Comparison of ENCODE assay signal across 9 mouse cellular contexts in the genomic region with DNA sequence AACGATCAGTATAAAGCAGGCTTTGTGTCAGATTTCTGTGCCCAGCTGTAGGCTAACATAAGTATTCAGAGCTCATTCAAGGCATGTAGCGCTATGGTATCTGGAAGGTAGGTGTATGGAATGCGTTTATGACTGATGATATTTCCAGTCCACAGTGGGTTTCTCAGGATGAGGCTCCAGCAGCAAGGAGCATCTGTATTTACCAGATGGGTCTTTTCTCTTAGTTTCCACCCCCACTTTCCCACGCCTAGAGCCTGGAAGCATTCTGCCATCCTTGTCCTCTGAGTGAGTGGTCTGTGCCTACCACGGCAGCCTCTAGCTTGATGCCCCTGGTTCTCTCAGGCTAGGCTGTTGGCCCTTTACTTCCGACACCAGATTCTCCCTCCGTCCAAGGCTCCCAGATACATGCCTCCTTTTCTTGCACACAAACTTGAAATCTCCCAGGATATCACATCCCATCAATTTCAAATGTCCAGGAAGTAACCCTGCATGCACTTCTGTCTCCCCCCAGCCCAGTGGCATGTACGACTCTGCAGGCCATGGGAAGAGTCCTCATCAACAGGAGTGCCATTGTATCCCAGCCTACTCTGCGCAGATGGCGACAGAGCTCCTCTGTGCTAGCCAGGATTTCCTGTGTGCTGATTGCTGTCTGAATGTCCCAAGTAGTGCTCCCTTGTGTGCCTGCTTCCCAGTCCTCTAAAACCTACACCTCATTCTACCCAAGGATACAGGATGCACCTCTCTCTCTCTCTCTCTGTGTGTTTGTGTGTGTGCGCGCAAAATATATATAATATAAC. TPM values are rescaled to one million over a fixed set of nuclear protein-coding genes. Genes with fewer than 3 reads are reported as not detected.
DNase-seq lines count a peak whose midpoint lies in the region; ATAC-seq lines count a peak whose summit lies in the region.
"Had no signal": no experiment of that assay in that cellular context is flagged by ENCODE, and none has a peak within 500 bp of the region (broad histone marks: within the 10 kb centered on the region; RNA-seq: fewer than 3 reads in every experiment).

No protein-coding gene starts in this region.

- peaks cover 53% of the 10 kb centered on the region for H3K4me1 ChIP-seq in heart, embryonic 11.5 days (ENCODE audit: control insufficient read depth, insufficient read depth, low read length)
- H3K4me1 ChIP-seq in hindbrain, embryonic 12.5 days, result peaks cover 62% of the 10 kb centered on the region
- peaks cover 72% of the 10 kb centered on the region for H3K4me1 ChIP-seq in neural tube, embryonic 12.5 days

- H3K27me3 ChIP-seq in heart, embryonic 11.5 days (ENCODE audit: control insufficient read depth, insufficient read depth, low read length), result no peaks in the 10 kb centered on the region
- no peaks in the 10 kb centered on the region for H3K27me3 ChIP-seq in hindbrain, embryonic 12.5 days
- H3K27me3 ChIP-seq in neural tube, embryonic 12.5 days (replicated peaks), result no peaks in the 10 kb centered on the region

- H3K4me2 ChIP-seq in heart, embryonic 11.5 days, result 0 out of 2 replicates have a peak overlapping the region, but pooled peaks have one; percentile 8
- no peak overlapping the region for H3K4me2 ChIP-seq in hindbrain, embryonic 12.5 days (replicated peaks)
- H3K4me2 ChIP-seq in neural tube, embryonic 12.5 days (replicated peaks), result 0 out of 2 replicates have a peak overlapping the region, but pooled peaks have one; percentile 3

- no peak overlapping the region for H3K9ac ChIP-seq in heart, embryonic 11.5 days (ENCODE audit: low read depth, low read length)
- no peak overlapping the region for H3K9ac ChIP-seq in hindbrain, embryonic 12.5 days
- H3K9ac ChIP-seq in neural tube, embryonic 12.5 days, result no peak overlapping the region

- DNase-seq in heart, postnatal 10 days, result no peak
- peak; percentile 47 for DNase-seq in lung, postnatal 36 days
- no peak for DNase-seq in lung, postnatal 10 days
- DNase-seq in frontal cortex, postnatal 25 days (ENCODE audit: low spot score in 2 of 2), result no peak
- DNase-seq in cerebellum, postnatal 14 days, result no peak
- DNase-seq: cerebellum, adult 11-12 months had no signal

- no peak for ATAC-seq in heart, embryonic 11.5 days (replicated peaks; ENCODE audit: insufficient number of reproducible peaks, low FRiP score, low TSS enrichment)
- ATAC-seq in hindbrain, embryonic 12.5 days (ENCODE audit: low FRiP score), result no peak
- ATAC-seq in neural tube, embryonic 12.5 days (ENCODE audit: low FRiP score, low read depth), result no peak

- no peak overlapping the region for H3K4me3 ChIP-seq in heart, embryonic 11.5 days (ENCODE audit: low read depth, low read length)
- no peak overlapping the region for H3K4me3 ChIP-seq in hindbrain, embryonic 12.5 days
- H3K4me3 ChIP-seq in neural tube, embryonic 12.5 days, result no peak overlapping the region

- H3K27ac ChIP-seq in heart, embryonic 11.5 days (ENCODE audit: low read depth, low read length), result peak overlapping the region; percentile 50; the same call in 1 of the 2 replicates
- peak overlapping the region; percentile 40 for H3K27ac ChIP-seq in hindbrain, embryonic 12.5 days
- no peak overlapping the region for H3K27ac ChIP-seq in neural tube, embryonic 12.5 days

- H3K36me3 ChIP-seq in heart, embryonic 11.5 days (ENCODE audit: control insufficient read depth, insufficient read depth, low read length), result no peaks in the 10 kb centered on the region
- no peaks in the 10 kb centered on the region for H3K36me3 ChIP-seq in hindbrain, embryonic 12.5 days
- H3K36me3 ChIP-seq in neural tube, embryonic 12.5 days, result peaks cover 3% of the 10 kb centered on the region

- H3K9me3 ChIP-seq in heart, embryonic 11.5 days (replicated peaks; ENCODE audit: control insufficient read depth, low read length), result no peaks in the 10 kb centered on the region
- no peaks in the 10 kb centered on the region for H3K9me3 ChIP-seq in hindbrain, embryonic 12.5 days (replicated peaks)
- no peaks in the 10 kb centered on the region for H3K9me3 ChIP-seq in neural tube, embryonic 12.5 days

- 69% methylated on average over 12 of the region's 12 CpGs for WGBS in heart, embryonic 11.5 days (ENCODE audit: insufficient replicate concordance)
- WGBS in hindbrain, embryonic 12.5 days, result 68% methylated on average over 12 of the region's 12 CpGs
- WGBS in neural tube, embryonic 12.5 days, result 68% methylated on average over 12 of the region's 12 CpGs

- intact Hi-C loops in heart, postnatal 10 days (cut with DNase I), result no loop called here

RNA-seq across cellular contexts. Expression of a gene that starts 48.6 kb away (rescaled TPM):
- 11.6 and 11.7 TPM in 2 replicates for polyA plus RNA-seq in heart, embryonic 11.5 days (2014; fragmentation: Nextera tagmentation; extraction: Ambion mirVana)
- total RNA-seq in heart, postnatal 10 days (2021), result 10 to 100 TPM; 45.6 to 48.4 TPM
- 53.2 and 53.3 TPM in 2 replicates for polyA plus RNA-seq in hindbrain, embryonic 12.5 days (2016; fragmentation: Nextera tagmentation; extraction: Ambion mirVana)
- 50.2 and 50.7 TPM in 2 replicates for polyA plus RNA-seq in neural tube, embryonic 12.5 days (2016; fragmentation: Nextera tagmentation; extraction: Ambion mirVana)

RNA-seq across cellular contexts. Expression of a gene that starts 57.7 kb away (rescaled TPM):
- polyA plus RNA-seq in heart, embryonic 11.5 days (2014; fragmentation: Nextera tagmentation; extraction: Ambion mirVana), result 87.3 and 88.4 TPM in 2 replicates
- 100 to 1,000 TPM; 250 to 256 TPM for total RNA-seq in heart, postnatal 10 days (2021)
- polyA plus RNA-seq in hindbrain, embryonic 12.5 days (2016; fragmentation: Nextera tagmentation; extraction: Ambion mirVana), result 57.4 and 66.8 TPM in 2 replicates
- 70.1 and 71.6 TPM in 2 replicates for polyA plus RNA-seq in neural tube, embryonic 12.5 days (2016; fragmentation: Nextera tagmentation; extraction: Ambion mirVana)
